Mouse (Mus musculus): ENCODE data around the gene Elmo1.

The Elmo1 gene

DNA sequence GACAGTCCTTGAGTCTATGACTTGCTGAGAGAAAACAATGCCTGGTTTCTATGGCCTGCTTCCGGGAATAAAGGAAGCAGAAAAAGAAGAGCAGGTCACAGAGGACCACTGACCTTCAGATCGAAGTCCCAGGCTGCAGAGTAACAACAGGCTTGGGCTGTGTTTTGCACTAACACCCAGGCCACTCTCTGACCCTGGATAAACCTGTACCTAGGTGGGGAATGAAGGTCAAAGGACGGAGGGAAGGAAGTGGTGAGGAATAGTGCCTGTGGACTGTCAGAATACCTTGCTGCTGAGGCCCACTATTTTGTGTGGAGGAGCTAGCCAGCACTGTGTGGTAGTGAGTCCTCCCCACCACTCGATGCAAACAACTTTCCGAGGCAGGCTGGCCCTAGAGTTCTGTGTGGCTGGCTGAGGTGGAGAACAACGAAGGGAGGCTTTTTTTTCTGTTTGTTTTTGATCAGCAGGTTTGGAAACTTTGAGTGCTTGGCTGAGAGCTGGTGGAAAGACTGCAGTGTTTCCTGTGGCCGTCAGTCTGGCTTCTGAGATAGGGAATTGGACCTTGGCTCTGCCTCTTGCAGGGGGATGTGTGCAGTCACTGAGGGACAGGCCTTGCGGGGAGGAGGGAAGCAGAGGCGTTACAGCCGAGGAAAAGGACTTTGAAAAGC lies 83.7 kb downstream of the Elmo1 start:
- no peak for DNase-seq

DNA sequence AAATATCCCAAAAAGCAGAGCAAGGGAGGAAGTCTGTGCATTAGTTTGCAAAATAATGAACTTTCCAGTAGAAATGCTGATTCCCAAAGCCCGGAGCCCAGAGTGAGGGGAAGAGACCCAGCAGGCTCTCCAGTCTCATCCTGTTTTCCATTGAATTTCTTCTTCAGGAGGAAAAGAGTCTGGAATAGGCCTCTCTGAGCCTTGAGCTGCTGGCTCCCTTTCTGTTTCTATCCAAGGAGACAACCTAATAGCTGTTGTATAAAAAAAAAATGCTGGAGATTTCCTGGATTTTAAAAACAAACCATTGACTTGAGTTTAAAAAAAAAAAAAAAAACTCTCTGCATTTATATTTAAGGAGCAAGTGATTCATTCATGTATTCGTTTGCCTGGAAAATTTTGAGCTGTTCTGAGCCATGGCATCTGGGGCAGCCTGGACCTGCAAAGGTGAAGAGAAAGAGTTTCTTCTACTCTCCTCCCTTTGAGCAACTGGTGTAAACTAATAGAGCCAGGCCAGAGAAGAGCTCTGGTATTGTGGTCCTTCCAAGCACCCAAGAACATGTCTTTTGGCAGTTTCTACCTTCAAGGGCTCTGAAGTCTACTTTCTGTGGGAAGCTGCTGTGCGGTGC lies 84.4 kb downstream of the Elmo1 start:
- no peak for DNase-seq

DNA sequence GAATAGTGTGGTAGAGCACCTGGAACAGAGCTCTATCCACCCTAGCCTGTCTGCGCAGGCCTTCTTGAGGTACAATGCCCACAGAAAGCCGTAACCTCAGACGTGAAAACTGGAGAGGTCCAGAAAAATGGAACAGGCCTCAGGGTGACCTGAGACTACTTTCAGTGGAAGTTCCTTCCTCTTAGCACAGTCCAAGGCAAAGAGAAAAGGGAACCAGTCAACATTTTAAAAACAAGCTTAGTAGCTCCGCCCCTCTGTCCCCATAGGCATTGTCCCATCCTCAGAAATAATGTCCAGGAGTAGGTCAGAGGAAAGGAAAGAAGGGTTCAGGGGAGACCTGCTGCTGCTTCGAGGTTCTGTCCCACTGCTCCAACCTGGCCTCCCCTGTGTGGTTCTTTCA lies 90.3 kb downstream of the Elmo1 start:
- no peak for DNase-seq

- DNase-seq: no peak
These were observed 90.9 kb downstream of the Elmo1 start for GRCm38 (mm10) chr13:20181321-20181720.

DNA sequence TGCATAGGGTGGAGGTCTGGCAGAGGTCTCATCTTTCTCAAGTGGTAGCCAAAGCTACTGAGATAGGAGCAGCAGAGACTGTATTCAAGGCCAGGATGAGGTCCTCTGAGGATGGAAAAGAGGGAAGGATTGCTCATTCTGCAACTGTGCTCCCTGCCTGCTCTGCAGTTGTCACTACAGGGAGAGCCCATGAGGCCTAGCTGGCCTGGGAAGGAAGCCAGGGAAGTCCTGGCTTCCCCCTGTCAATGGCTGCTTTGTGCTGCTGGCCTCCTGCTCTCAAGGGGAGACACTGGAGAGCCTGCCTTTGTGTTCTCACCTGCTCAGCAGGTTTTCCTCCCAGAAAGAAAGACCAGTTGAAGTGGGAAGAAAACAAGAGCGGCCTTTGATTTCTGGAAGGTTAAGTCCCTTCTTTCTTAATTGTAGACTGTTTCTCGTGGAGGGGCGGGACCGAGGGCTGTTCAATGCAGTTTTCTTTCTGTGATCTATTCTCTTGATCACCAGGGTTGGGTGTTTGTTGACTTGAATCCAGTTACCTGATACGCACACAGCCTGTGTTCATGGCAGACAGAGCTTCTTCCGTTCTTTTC lies 91.9 kb downstream of the Elmo1 start:
- peak; percentile 14 for DNase-seq

DNA sequence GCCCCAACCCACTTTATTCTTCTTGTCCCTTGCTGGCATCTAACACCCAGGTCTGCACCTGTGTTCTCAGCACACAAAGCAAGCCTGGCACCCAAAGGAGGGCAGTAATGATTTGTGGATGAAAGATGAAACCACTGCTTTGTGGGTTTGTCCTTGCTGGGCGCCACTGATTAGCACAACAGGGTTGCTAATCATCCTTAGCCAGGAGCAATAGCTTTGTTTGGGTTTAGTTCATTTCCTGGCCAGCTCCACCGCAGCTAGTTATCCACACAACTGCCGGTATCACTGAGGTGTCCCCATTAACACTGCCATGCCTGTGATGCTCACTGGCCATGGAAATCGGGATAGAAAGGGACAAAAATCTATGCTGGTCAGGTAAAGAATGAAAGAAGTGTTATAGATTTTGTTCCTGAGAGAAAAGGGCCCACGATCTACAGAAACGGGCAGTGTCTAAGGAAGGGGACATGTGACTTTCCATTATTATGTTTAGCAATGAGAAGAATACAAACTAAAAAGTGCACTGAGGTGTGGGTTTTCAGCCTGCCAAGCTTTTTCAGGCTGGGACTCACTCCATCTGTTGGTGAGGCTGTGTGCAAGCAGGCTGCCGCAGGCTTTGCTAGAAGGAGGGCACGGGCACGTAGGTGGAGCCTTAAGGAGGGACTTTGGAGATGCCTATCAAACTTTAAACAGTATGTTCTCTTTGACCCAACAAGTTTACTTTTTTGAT lies 93.3 kb downstream of the Elmo1 start:
- DNase-seq: peak; percentile 8

- DNase-seq: no peak
These were observed 94.0 kb downstream of the Elmo1 start for GRCm38 (mm10) chr13:20184239-20185033.

- no peak for DNase-seq
These were observed 94.8 kb downstream of the Elmo1 start for GRCm38 (mm10) chr13:20185034-20185846.

DNA sequence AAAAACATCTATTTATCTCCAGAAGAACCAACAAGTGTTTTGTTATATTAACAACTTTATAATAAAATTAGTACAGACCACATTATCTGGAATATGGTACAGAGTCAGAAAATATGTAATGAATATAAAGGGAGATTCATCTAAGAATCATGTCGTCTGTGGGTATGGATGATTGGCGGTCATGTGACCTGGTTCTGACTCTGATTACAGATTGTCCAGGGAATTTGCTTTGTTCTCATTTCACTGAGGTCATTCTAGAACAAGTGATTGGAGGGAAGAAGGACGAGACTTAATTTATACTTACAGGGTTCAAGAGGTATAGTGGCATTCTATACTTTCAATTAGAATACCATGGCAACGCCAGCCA lies 95.4 kb downstream of the Elmo1 start:
- DNase-seq: no peak

GRCm38 (mm10) chr13:20187647-20188046 lies 97.3 kb downstream of the Elmo1 start:
- no peak for DNase-seq

DNA sequence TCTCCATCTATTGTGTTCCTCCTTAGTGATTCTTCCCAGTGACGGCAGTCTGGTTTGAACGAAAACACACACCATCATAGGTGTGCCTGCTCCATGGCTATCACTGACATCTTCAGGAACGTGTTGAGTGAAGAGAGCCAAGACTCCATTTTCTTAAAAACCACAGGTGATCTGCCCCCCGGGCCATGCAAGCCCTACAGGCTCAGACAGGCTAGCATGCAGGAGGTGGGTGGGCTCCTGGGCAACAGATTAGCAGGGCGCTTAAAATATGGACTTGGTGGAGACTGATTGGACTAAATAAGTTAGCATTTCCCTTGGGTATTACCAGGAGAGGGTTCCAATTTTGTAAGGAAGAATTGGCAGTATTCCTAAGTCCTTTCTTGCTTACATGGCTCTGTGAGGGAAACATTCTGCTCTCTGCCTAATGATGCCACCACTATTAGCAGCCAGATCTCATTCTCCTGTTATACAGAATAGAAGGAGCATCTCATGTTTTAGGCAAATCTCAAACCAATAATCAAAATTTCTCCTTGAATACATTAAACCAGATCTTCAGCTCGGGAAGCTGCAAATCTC lies 101.7 kb downstream of the Elmo1 start:
- DNase-seq: no peak

- no peak for DNase-seq
These were observed 110.2 kb downstream of the Elmo1 start for GRCm38 (mm10) chr13:20200582-20200981.

DNA sequence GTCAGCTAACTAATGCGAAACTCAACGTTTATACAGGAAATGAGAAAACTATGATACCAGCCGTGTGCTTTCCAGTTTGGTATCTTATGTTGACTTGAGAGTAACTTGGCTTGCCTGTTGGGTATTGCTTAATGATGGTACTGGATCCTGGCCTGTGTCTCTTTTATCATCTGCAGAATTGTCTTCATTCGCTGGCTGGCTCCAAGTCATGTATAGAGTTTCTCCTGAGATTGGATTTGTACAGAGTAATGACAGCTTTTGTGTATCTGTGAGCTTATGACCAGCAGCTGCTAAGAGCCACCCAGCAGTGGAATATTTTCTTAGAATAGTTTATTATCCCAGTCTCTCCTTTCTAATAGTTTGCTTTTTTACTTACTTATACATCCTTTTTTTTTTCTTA lies 112.2 kb downstream of the Elmo1 start:
- no peak for DNase-seq

GRCm38 (mm10) chr13:20204165-20204564 lies 113.8 kb downstream of the Elmo1 start:
- no peak for DNase-seq

DNA sequence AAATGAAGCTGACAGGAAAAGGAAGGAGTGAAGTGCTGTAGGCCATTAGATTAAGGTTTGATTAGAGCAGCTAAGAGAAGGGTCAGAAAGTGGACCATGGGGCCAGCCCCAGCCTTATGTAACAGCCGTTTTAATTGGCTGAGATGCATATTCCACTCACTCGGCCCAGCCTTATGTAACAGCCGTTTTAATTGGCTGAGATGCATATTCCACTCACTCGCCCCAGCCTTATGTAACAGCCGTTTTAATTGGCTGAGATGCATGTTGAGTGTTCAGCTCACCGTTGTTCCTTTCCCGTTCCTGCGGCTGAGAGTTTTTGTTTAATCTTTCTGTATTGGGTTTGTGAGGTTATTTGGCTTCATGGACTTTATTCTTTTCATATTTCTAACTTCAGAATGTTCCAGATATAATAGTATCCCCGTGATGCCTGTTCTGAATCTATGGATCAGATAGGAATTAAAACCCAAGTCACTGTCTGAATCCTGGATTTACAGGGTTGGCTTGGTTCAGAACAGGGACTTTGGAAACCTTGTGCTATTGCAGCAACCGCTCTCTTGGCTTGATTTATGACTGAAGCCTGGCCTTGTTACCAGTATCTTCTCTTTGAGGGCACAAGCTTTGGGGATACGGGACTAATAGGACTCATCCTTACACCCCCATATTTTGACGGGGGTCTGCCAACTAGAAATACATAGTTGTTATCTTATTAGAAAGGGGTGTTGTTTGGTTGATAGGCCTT lies 114.8 kb downstream of the Elmo1 start:
- DNase-seq: no peak

- no peak for DNase-seq
These were observed 115.3 kb downstream of the Elmo1 start for GRCm38 (mm10) chr13:20205746-20206145.

DNA sequence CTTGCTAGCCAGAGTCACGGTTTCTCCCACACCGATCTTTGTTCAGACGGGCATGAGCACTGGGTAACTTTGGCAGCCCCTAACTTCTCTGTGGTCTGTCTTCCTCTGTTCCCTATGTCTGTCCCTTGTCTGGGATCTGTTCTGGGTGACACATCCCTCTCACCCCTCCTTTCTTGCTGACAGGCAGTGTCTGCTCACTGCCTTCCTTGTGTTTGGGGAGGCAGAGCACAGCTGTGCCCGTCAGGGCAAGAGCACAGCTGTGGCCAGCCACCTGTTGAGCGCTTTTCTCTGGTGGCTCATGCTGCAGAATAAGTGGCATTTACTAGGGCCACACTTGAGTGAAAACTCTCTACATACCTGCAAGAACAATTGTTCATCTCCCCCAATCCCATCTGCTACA lies 116.7 kb downstream of the Elmo1 start:
- DNase-seq: no peak

DNA sequence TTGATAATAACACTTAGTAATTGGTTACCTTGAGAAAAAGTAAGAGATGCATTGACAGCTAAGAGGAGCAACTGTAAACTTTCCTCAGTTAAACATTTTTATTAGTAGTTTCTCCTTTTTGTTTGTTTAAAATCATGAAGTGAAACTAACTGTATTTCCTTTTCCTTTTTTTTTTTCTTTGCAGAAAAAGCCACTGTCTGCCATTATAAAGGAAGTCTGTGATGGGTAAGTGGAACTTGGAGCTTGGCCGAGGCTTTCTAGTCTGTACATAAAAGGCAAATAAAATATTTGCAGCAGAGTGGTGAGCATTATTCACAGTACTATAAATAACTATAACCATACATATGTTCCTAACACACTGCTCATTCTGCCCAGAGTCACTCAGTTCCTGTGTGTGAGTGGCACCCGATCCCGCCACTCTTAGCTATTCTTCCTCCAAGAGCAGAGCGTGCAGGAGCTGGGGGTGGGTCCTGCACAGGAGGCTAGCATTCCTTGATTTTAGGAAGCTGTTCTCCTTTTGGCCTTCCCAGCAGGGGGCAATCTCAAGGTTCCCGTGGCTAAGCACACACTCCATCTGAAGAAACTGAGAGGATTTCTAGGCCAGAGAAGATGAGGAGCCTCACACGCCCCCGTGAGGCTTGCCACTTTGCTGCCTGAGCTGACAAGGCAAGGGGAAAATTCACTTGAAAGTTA lies 117.7 kb downstream of the Elmo1 start:
- no peak for DNase-seq

DNA sequence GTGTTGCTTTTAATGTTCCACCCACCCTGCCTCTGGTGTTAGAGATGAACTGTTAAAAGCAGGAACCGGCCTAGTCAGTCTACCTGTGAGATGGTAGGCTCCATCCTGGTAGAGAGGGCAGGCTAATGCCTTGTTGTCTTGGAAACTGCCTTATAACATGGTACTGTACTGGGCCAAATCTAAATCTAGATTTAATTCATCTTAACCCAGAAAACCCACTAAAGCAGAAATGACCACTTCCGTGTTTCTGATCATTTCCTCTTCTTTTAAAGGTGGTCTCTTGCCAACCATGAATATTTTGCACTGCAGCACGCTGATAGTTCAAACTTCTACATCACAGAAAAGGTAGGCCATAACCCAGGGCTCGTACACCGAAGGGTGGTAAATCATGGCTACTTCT lies 118.5 kb downstream of the Elmo1 start:
- DNase-seq: no peak

DNA sequence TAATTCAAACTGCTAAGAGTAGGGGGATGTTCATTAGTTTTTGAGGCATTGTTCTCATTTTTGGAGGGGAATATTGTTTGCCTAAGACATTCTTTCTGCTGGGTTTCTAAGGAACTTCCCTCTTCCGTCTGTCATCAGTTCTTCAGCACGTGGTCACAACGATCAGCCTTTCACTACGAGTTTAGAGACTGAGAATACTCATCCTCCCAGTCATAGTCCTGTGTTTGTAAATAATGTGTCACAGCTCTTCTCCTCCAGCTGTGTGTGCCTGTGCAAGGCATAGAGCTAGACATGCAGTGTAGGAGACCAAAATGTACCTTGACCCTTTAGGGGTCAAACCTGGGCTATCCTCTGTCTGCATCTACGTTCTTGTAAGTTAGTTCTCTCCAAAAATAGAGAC lies 121.4 kb downstream of the Elmo1 start:
- DNase-seq: no peak

DNA sequence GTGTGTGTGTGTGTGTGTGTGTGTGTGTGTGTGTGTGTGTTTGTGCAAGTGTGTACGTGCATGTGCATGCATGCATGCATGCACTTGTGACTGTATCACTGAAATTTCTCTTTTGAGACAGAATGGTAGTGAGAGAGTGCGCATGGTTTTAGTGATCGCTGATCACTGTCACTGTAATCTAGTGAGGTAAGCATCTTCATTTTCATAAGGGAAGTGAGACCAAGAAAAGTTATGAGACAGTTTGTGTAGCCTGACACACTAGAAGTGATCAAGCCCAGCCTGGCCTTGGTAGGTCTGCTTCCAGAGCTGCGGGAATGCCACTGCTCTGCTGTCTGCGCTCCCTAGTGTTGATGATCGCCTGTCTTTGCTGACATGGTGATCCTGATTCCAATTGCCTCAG lies 122.3 kb downstream of the Elmo1 start:
- DNase-seq: no peak
